Mouse (Mus musculus) limb, embryonic 11.5 days (tissue): ENCODE measurements around the gene Mlh1. TPM values are rescaled to one million over a fixed set of nuclear protein-coding genes. Genes with fewer than 3 reads are reported as not detected.

Experiments
- ATAC-seq: fragments of 200-750 bp; cut with Nextera tagmentation; 2 replicates; pipeline ENCODE4 v1.8.0; 2017; ENCODE audit warnings: low read depth; ENCODE audit not compliant: insufficient number of reproducible peaks, low FRiP score, low TSS enrichment
- DNase-seq: peaks from one replicate; pipeline ENCODE4 v3.0.0-alpha.2; 2015; ENCODE audit warnings: low spot score
- H3K27ac ChIP-seq: fragments of 300-500 bp; sonication (generic); replicated peaks from 2 replicates; pipeline ENCODE4 v1.5.1; 2014; ENCODE audit warnings: low read depth, mild to moderate bottlenecking, low read length
- H3K27me3 ChIP-seq: fragments of 300-500 bp; sonication (generic); 2 replicates; pipeline ENCODE4 v1.6.1; 2014; ENCODE audit warnings: mild to moderate bottlenecking, low read length, mixed read lengths; ENCODE audit not compliant: control insufficient read depth, insufficient read depth
- H3K36me3 ChIP-seq: fragments of 300-500 bp; sonication (generic); 2 replicates; pipeline ENCODE4 v1.6.1; 2014; ENCODE audit warnings: mild to moderate bottlenecking, low read length, moderate library complexity, mixed read lengths; ENCODE audit not compliant: control insufficient read depth, insufficient read depth
- H3K4me1 ChIP-seq: fragments of 300-500 bp; sonication (generic); 2 replicates; pipeline ENCODE4 v1.6.1; 2014; ENCODE audit warnings: low read length, mixed read lengths; ENCODE audit not compliant: control insufficient read depth, insufficient read depth
- H3K4me2 ChIP-seq: fragments of 300-500 bp; sonication (generic); 2 replicates; pipeline ENCODE4 v1.6.1; 2014; ENCODE audit warnings: low read depth, mild to moderate bottlenecking, moderate library complexity; ENCODE audit not compliant: severe bottlenecking
- H3K4me3 ChIP-seq: fragments of 300-500 bp; sonication (generic); 2 replicates; pipeline ENCODE4 v1.5.1; 2014; ENCODE audit warnings: low read depth, low read length
- H3K9ac ChIP-seq: fragments of 300-500 bp; sonication (generic); 2 replicates; pipeline ENCODE4 v1.6.1; 2014; ENCODE audit warnings: mild to moderate bottlenecking, low read length
- H3K9me3 ChIP-seq: fragments of 300-500 bp; sonication (generic); 2 replicates; pipeline ENCODE4 v1.6.1; 2016; ENCODE audit warnings: low read length; ENCODE audit not compliant: control insufficient read depth
- WGBS: fragments of 180-500 bp; shearing (Covaris S2); extraction: QIAGEN DNeasy Blood & Tissue Kit; methylation state at CpG from one replicate; pipeline ENCODE4 v1.1.7; 2014; 5-methylcytosine and 5-hydroxymethylcytosine counted together
- polyA plus RNA-seq: library from polyadenylated mRNA; unstranded; fragments of >200 nt; fragmentation: Nextera tagmentation; extraction: Ambion mirVana; gene quantifications from 2 replicates; pipeline ENCODE4 v1.2.1, GENCODE M21; 2014

Mlh1 gene
- polyA plus RNA-seq, 1 experiment from 2014 or later: 52.1 TPM

DNA sequence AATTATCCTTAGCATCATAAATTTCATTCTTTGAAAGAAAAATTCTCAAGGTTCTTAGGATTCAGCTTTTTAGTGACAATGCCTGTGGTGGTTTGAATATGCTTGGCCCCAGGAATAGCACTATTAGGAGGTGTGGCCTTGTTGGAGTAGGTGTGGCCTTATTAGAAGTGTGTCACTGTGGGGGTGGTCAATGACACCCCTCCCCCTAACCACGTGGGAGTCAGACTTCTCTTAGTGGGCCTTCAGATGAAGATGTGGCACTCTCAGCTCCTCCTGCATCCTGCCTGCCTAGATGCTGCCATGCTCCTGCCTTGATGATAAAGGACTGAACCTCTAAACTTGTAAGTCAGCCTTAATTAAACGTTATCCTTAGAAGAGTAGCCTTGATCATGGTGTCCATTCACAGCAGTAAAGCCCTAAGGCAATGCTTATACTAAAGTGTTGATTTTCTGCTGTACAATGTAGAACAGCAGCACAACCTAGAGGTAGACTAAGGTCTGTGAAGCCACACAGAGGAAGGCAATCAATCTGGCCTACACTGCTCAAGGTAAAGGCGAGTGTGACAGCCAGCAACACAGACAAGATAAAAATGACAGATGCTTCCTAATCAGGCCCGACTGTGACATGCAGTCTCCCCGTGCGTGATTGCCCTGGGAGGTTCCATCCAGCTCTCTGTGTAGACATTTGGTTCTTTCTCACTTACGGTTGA lies 19.3 kb downstream of the Mlh1 start:
- WGBS: 77% methylated on average over 7 of the region's 7 CpGs
- Histone ChIP-seq H3K9ac (no peak overlapping the region), H3K27ac (no peak overlapping the region), H3K4me3 (no peak overlapping the region), H3K27me3 (no peaks in the 10 kb centered on the region), H3K36me3 (peaks cover 24% of the 10 kb centered on the region), H3K4me1 (no peaks in the 10 kb centered on the region), H3K4me2 (no peak overlapping the region), H3K9me3 (no peaks in the 10 kb centered on the region)
- no peak for ATAC-seq
- DNase-seq: no peak

- Histone ChIP-seq H3K9ac (no peak overlapping the region), H3K4me2 (no peak overlapping the region), H3K36me3 (peaks cover 20% of the 10 kb centered on the region), H3K4me1 (no peaks in the 10 kb centered on the region), H3K9me3 (no peaks in the 10 kb centered on the region), H3K27ac (no peak overlapping the region), H3K27me3 (no peaks in the 10 kb centered on the region), H3K4me3 (no peak overlapping the region)
- 87% methylated on average over 3 of the region's 3 CpGs for WGBS
- no peak for ATAC-seq
- DNase-seq: no peak
Observed at GRCm38 (mm10) chr9:111247682-111248246, 23.8 kb downstream of the Mlh1 start.

- no peaks in the 10 kb centered on the region for H3K9me3 ChIP-seq
- no peak overlapping the region for H3K4me2 ChIP-seq
- peaks cover 15% of the 10 kb centered on the region; the same call in 1 of the 2 replicates for H3K36me3 ChIP-seq
- H3K27ac ChIP-seq: no peak overlapping the region
- no peak overlapping the region for H3K9ac ChIP-seq
- DNase-seq: no peak
- no peaks in the 10 kb centered on the region for H3K4me1 ChIP-seq
- H3K4me3 ChIP-seq: no peak overlapping the region
- no peaks in the 10 kb centered on the region for H3K27me3 ChIP-seq
- WGBS: 86% methylated on average over 6 of the region's 6 CpGs
- ATAC-seq: no peak
Observed at GRCm38 (mm10) chr9:111245546-111245945, 26.0 kb downstream of the Mlh1 start.

DNA sequence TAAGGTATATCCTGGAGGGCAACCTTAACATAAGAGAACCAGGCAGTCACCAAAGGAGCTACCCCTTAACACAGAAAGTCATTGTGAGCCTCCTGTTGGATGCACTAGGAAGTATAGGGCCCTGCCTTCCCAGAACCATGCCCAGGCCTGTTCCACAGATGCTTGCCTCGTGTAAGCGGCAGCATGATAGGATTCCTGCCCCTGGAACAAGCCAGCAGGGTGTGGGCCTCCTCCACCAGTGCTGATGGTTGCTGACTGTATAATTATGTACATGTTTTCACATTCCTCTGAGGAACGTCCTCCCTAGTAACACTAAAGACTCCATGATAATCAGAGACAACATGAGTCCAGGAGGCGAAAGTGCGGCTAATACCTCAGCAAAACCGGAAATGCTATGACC lies 28.2 kb downstream of the Mlh1 start:
- Histone ChIP-seq H3K9ac (no peak overlapping the region), H3K36me3 (peaks cover 13% of the 10 kb centered on the region), H3K27ac (no peak overlapping the region), H3K27me3 (no peaks in the 10 kb centered on the region), H3K4me3 (no peak overlapping the region), H3K9me3 (no peaks in the 10 kb centered on the region), H3K4me2 (no peak overlapping the region), H3K4me1 (no peaks in the 10 kb centered on the region)
- DNase-seq: no peak
- no peak for ATAC-seq
- WGBS: 80% methylated on average over 6 of the region's 6 CpGs

DNA sequence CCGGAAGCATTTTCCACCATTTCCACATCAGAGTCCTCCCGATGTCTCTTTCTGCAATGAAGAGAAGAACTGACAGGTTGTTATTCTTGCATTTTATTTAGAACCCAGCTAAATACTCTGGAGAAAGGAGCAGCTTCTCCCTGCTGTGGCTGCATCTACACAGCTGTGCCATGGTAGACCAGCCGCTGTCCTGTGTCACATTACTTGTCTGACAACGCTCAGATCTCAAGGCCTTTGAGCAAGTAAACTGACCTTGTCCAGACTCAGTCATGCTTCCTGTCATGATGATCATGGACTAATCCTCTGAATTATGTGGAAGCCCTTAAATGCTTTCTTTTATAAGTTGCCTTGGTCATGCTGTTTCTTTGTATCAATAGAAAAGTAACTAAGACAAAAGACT lies 31.8 kb downstream of the Mlh1 start:
- H3K4me3 ChIP-seq: no peak overlapping the region
- ATAC-seq (no peak), DNase-seq (no peak)
- no peaks in the 10 kb centered on the region for H3K27me3 ChIP-seq
- H3K4me1 ChIP-seq: no peaks in the 10 kb centered on the region
- no peaks in the 10 kb centered on the region for H3K9me3 ChIP-seq
- peaks cover 16% of the 10 kb centered on the region for H3K36me3 ChIP-seq
- no peak overlapping the region for H3K27ac ChIP-seq
- no peak overlapping the region for H3K4me2 ChIP-seq
- WGBS: 90% methylated on average over 4 of the region's 4 CpGs
- H3K9ac ChIP-seq: no peak overlapping the region

DNA sequence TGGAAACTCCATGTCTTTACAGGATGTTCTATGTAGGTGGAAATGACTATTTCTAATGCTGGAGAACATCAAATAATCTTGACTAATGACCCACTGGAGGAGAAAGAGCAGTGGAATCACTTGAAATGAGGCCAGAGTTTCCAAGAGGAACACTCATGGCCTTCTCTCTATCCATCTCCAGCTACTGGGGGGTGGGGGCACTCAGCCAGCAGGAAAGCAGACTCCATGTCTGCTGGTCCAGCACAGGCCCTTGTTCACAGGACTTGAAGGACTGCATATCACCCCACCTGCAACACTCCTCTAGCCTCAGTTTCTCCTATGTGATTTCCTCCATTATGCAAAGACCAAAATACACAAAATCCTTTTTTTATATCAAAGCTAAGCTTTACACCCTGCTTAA lies 33.9 kb downstream of the Mlh1 start:
- peaks cover 16% of the 10 kb centered on the region for H3K36me3 ChIP-seq
- no peaks in the 10 kb centered on the region for H3K4me1 ChIP-seq
- H3K4me3 ChIP-seq: no peak overlapping the region
- no peak overlapping the region for H3K27ac ChIP-seq
- H3K4me2 ChIP-seq: no peak overlapping the region
- H3K27me3 ChIP-seq: no peaks in the 10 kb centered on the region
- no peak for ATAC-seq
- H3K9me3 ChIP-seq: no peaks in the 10 kb centered on the region
- H3K9ac ChIP-seq: no peak overlapping the region
- DNase-seq: no peak

- H3K9me3 ChIP-seq: no peaks in the 10 kb centered on the region
- H3K9ac ChIP-seq: no peak overlapping the region
- H3K27ac ChIP-seq: no peak overlapping the region
- no peak overlapping the region for H3K4me2 ChIP-seq
- DNase-seq (no peak), ATAC-seq (no peak)
- WGBS: 91% methylated on average over 9 of the region's 9 CpGs
- H3K4me1 ChIP-seq: no peaks in the 10 kb centered on the region
- H3K4me3 ChIP-seq: no peak overlapping the region
- peaks cover 18% of the 10 kb centered on the region for H3K36me3 ChIP-seq
- H3K27me3 ChIP-seq: no peaks in the 10 kb centered on the region
Observed at GRCm38 (mm10) chr9:111234701-111235100, 36.9 kb downstream of the Mlh1 start.

DNA sequence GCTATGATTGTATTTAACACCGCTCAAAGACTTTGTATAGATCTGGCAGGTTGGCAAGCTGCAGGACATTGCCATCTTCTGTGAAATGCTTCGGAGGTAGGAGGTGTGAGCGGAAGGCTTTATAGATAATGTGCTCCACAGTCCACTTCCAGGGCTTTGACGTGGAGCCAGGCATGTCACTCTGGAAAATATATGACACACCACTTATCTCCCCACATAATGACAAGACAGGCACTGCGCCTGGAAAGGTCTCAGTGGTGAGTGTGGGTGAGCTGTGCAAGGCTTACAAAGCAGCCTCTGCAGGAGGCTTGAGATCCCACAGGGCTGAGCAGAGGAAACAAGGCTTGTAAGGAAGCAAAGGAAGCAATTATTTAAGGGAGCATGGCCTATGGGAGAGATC lies 43.1 kb downstream of the Mlh1 start:
- no peaks in the 10 kb centered on the region for H3K9me3 ChIP-seq
- DNase-seq (no peak), ATAC-seq (no peak)
- WGBS: 78% methylated on average over 5 of the region's 5 CpGs
- no peak overlapping the region for H3K4me2 ChIP-seq
- no peak overlapping the region for H3K4me3 ChIP-seq
- H3K9ac ChIP-seq: no peak overlapping the region
- H3K36me3 ChIP-seq: peaks cover 13% of the 10 kb centered on the region
- no peaks in the 10 kb centered on the region for H3K4me1 ChIP-seq
- H3K27me3 ChIP-seq: no peaks in the 10 kb centered on the region
- H3K27ac ChIP-seq: no peak overlapping the region

DNA sequence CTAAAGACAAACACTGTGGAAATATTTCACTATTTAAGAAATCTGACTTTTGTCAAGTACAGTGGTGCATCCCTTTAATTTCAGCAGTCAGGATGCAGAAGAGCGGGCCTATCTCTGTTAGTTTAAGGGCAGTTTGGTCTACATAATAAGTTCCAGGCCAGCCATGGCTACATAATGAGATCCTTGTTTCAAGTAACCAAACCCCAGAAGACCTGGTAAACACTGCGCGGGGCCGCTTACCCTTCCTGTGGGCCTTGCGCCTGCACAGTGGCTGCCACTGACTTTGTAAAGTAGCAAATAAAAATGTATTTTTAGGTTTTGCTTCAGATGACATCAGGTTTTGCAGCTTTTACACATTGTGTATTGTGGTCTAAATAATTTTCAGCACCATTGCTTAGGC lies 48.2 kb downstream of the Mlh1 start:
- Histone ChIP-seq H3K4me3 (no peak overlapping the region), H3K9me3 (no peaks in the 10 kb centered on the region), H3K36me3 (peaks cover 12% of the 10 kb centered on the region), H3K4me1 (no peaks in the 10 kb centered on the region), H3K9ac (no peak overlapping the region), H3K27me3 (no peaks in the 10 kb centered on the region), H3K4me2 (no peak overlapping the region), H3K27ac (no peak overlapping the region; the same call in 1 of the 2 replicates)
- no peak for DNase-seq
- ATAC-seq: no peak
- 85% methylated on average over 5 of the region's 5 CpGs for WGBS
